Mouse (Mus musculus) lung, adult 18-20 months (tissue): ENCODE data around the gene Gm2696.

ENCODE experiments used
- DNase-seq, 2 experiments: peaks; one replicate each; pipeline ENCODE4 v3.0.0; 2022; ENCODE audit warnings: mixed read lengths in 2 of 2

The Gm2696 gene

DNA sequence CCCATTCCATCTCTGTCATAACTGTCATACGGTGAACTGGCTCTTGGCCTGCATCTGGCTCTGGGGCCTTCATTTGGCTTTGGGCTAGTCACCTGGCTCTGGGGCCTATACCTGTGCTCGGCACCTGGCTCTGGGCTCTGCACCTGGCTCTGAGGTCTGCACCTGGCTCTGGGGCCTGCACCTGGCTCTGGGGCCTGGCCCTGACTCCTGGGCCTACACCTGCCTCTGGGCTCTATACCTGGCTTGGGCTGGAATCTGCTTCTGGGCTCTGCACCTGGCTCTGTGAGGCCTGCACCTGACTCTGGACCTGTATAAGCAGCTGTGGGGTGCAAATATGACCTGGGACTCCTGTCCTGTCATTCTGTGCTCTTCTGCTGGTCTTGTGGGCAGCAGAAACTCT is 33.1 kb downstream of the Gm2696 start:
- no peak for DNase-seq

DNA sequence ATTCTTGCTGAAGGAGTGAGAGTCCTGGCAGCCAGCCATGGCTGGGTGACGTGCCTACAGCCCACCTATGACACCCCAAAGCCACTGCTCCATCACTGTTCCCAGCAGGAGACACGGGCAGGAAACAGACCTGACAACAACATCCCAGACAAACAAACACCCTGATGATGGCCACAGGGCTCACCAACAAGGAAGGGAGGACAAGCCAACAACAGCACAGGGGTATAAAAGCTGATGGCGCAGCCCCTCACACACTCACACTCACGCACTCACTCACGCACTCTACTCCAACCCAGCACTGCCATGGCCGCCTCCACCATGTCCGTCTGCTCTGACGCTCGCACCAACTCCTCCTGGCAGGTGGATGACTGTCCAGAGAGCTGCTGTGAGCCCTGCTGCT is 38.1 kb downstream of the Gm2696 start, which contains the start of gene Gm10318:
Gm10318 (plus strand) TSS at position 301 of the 400 bp plus-strand sequence.
- no peak for DNase-seq

DNA sequence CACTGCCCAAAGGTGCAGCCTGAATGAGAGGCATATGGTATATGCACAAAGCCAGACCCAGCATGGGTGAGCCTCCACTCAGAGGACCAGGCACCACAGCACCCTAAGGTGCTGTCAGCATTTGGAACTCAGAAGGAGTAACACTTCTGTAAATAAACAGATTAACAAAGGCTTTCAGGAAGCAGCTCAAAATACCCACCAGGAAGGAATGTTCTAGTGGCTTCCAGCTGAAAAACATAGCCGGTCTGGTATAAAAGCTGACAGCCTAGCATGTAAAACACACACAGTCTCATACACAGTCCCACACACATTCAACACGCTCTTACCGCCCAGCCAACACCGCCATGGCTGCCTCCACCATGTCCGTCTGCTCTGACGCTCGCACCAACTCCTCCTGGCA is 47.2 kb downstream of the Gm2696 start, which contains the start of gene Gm3285:
Gm3285 (plus strand) TSS at position 301 of the 400 bp plus-strand sequence.
- DNase-seq: no peak

GRCm38 (mm10) chr10:77864067-77864761 is 49.7 kb downstream of the Gm2696 start:
- peak; percentile 76 to 81 for DNase-seq

- no peak for DNase-seq
Measured at GRCm38 (mm10) chr10:77864762-77865143, 50.3 kb downstream of the Gm2696 start.

- DNase-seq: no peak
Measured at GRCm38 (mm10) chr10:77867546-77867945, 53.1 kb downstream of the Gm2696 start.

DNA sequence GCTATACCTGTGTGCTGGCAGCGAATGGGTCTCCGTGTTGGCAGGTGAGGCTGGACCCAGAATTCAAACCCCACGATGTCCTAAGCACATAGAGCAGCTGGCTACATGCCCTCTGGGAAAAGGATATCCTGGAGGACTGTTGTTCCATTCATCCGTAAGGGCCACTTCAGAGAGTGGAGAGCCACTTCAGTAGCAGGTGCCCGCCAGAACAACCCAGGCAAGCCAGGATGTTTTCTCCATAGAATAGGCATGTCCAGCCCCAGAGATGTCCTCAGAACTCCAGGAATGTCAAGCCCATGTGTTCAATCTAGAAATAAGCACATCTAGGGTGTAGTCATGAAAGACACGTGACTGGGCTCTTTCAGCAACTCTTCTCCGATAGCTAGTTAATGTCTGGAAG is 55.2 kb downstream of the Gm2696 start:
- DNase-seq: peak; percentile 39 to 62

GRCm38 (mm10) chr10:77878985-77879384 is 64.5 kb downstream of the Gm2696 start:
- peak; percentile 28 to 42 for DNase-seq

DNA sequence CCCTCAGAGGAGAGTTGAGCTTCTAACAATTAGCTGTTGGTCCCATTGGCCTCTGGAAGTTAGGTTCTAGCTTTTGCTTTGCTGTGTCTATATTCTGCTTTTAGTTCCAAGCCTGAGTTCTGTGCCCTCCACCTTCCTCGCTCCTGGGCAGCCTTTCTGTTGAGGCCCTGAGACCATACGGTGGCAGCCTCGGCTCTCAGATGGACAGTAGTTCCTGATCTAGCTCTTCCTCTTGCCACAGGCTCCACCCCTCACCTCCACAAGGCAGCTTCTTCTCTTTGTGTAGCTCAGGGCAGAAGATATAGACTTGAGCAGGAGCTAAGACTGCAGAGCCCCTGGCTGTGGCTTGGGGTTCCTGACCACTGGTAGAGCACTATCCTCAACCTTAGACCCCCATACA is 65.8 kb downstream of the Gm2696 start:
- DNase-seq: no peak

- DNase-seq: no peak
Measured at GRCm38 (mm10) chr10:77882553-77882952, 68.1 kb downstream of the Gm2696 start.
